Mouse (Mus musculus): ENCODE results near the gene Ebf1. TPM values are rescaled to one million over a fixed set of nuclear protein-coding genes. Genes with fewer than 3 reads are reported as not detected.

The Ebf1 gene
- polyA plus RNA-seq, 1 experiment: 26.6 TPM

DNA sequence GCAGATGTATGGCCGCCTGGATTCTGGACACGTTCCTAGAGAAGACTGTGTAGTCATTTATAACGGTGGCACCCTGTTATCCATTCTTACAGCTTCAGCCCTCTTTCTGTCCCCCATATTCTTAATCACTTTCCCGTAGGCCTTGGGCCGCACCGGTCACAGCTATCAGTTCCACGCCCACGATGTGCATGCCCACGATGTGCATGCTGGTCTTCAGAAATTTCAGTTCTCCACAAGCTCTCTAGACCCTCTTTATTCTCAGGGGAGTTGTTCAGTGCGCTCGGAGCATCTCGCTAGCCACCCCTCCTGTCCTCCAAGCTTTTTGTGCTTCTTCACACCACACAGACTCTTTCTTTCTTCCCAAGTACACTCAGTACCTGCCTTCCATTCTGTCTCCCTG, 69.3 kb downstream of the Ebf1 start:
- no peak for TF ChIP-seq POLR2A (IDR thresholded peaks at IDR 0.05; ENCODE audit: low read depth, low read length)
- TF ChIP-seq CTCF (IDR thresholded peaks at IDR 0.05; ENCODE audit: extremely low read depth, insufficient read depth, insufficient read length, insufficient replicate concordance): no peak
- no peak for DNase-seq (ENCODE audit: low read depth in 1 of 2, low spot score in 2 of 2)
- 70% methylated on average over 12 of the region's 12 CpGs for WGBS
- H3K27me3 ChIP-seq (ENCODE audit: control insufficient read depth, insufficient read depth, low read length): no peaks in the 10 kb centered on the region
- H3K4me1 ChIP-seq (ENCODE audit: control insufficient read depth, insufficient read depth, insufficient read length): peaks cover 8% of the 10 kb centered on the region; the same call in 1 of the 2 replicates
- no peaks in the 10 kb centered on the region for H3K36me3 ChIP-seq (ENCODE audit: control insufficient read depth, insufficient read depth, low read length)
- peak overlapping the region; percentile 48 for H3K27ac ChIP-seq (ENCODE audit: insufficient read depth, low read length)
- H3K4me3 ChIP-seq (ENCODE audit: extremely low read depth, insufficient read depth, insufficient read length): no peak overlapping the region; the same call in 1 of the 2 replicates

DNA sequence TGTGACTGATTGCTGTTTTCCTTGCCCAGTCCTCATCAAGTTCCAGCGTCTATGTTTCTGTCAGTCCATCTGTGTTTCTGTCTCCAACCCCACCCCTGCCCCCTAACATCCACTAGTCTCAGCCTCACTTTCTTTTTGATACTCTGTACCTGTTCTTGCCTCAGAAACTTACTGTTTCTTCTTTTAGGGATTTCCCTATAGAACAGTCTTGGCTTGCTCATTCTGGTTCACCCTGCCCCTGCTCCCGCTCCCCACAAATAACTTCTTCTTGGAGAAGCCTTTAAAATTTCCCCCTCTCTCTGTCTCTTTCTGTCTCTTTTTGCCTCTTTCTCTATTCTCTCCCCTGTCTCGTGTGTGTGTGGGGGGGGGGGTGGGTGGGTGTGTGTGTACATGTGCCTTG, 71.4 kb downstream of the Ebf1 start:
- no peaks in the 10 kb centered on the region for H3K36me3 ChIP-seq (ENCODE audit: control insufficient read depth, insufficient read depth, low read length)
- peaks cover 5% of the 10 kb centered on the region; the same call in 1 of the 2 replicates for H3K4me1 ChIP-seq (ENCODE audit: control insufficient read depth, insufficient read depth, insufficient read length)
- no peaks in the 10 kb centered on the region for H3K27me3 ChIP-seq (ENCODE audit: control insufficient read depth, insufficient read depth, low read length)
- no peak for DNase-seq (ENCODE audit: low read depth in 1 of 2, low spot score in 2 of 2)
- H3K27ac ChIP-seq (ENCODE audit: insufficient read depth, low read length): no peak overlapping the region
- WGBS: 80% methylated on average over 3 of the region's 3 CpGs
- no peak overlapping the region for H3K4me3 ChIP-seq (ENCODE audit: extremely low read depth, insufficient read depth, insufficient read length)
- TF ChIP-seq CTCF (IDR thresholded peaks at IDR 0.05; ENCODE audit: extremely low read depth, insufficient read depth, insufficient read length, insufficient replicate concordance) (no peak), POLR2A (IDR thresholded peaks at IDR 0.05; ENCODE audit: low read depth, low read length) (no peak)

DNA sequence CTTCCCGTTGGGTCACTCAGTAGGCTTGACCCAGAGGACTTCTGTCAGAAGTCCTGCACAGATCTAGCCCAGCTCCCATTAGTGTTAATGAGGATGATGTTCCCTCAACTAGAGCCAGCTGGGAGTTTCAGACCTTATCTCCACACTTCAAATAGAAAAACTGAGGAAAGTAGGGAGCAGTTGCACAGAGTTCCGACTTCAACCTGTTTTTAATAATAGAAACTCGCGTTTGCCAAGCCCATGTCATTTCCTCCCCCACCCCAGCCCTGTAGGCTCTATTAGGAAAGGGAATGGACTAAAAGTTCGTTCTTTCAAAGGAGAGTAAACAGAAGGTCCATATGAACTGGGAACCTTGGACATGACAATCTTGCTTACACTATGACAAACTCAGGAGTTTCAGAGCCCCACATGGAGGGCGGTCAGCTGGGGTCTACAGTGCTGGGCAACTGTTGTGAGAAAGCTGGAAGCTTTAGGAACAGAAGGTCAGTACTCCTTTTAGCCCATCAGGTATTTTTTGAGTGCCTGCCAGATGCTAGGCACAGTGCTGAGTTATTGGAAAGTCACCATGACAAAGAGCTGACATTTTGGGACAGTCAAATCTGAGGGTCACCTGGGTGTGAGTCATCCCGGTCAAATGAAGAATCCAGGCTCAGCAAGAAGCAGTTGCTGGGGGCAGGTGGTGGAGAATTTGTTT, 72.6 kb downstream of the Ebf1 start:
- no peak for DNase-seq (ENCODE audit: low read depth in 1 of 2, low spot score in 2 of 2)

DNA sequence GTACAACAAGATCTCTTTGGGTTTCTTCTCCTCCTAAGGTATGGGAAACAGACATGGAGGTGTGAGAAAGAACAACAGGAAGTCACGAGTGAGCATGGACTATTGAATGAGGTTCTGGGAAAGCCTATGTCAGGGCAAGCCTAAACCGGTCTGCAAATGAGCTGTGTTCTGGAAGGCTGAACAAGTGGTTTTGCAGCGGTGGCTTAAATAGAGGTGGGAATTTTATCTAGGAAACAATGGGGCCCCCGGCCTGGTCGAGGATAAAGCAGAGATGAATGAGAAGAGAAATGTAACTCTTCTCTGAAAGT, 73.1 kb downstream of the Ebf1 start:
- 85% methylated on average over 5 of the region's 5 CpGs for WGBS
- Histone ChIP-seq H3K27me3 (ENCODE audit: control insufficient read depth, insufficient read depth, low read length) (no peaks in the 10 kb centered on the region), H3K27ac (ENCODE audit: insufficient read depth, low read length) (no peak overlapping the region), H3K4me1 (ENCODE audit: control insufficient read depth, insufficient read depth, insufficient read length) (peaks cover 5% of the 10 kb centered on the region; the same call in 1 of the 2 replicates), H3K4me3 (ENCODE audit: extremely low read depth, insufficient read depth, insufficient read length) (no peak overlapping the region), H3K36me3 (ENCODE audit: control insufficient read depth, insufficient read depth, low read length) (no peaks in the 10 kb centered on the region)
- TF ChIP-seq CTCF (IDR thresholded peaks at IDR 0.05; ENCODE audit: extremely low read depth, insufficient read depth, insufficient read length, insufficient replicate concordance): no peak
- no peak for TF ChIP-seq POLR2A (IDR thresholded peaks at IDR 0.05; ENCODE audit: low read depth, low read length)
- no peak for DNase-seq (ENCODE audit: low read depth in 1 of 2, low spot score in 2 of 2)

More for the DNA sequence above, 72.6 kb downstream of the Ebf1 start:
- Histone ChIP-seq H3K36me3 (ENCODE audit: control insufficient read depth, insufficient read depth, low read length) (no peaks in the 10 kb centered on the region), H3K4me1 (ENCODE audit: control insufficient read depth, insufficient read depth, insufficient read length) (peaks cover 5% of the 10 kb centered on the region; the same call in 1 of the 2 replicates), H3K27ac (ENCODE audit: insufficient read depth, low read length) (no peak overlapping the region), H3K27me3 (ENCODE audit: control insufficient read depth, insufficient read depth, low read length) (no peaks in the 10 kb centered on the region), H3K4me3 (ENCODE audit: extremely low read depth, insufficient read depth, insufficient read length) (no peak overlapping the region)
- TF ChIP-seq POLR2A (IDR thresholded peaks at IDR 0.05; ENCODE audit: low read depth, low read length) (no peak), CTCF (IDR thresholded peaks at IDR 0.05; ENCODE audit: extremely low read depth, insufficient read depth, insufficient read length, insufficient replicate concordance) (no peak)
- WGBS: 80% methylated on average over 7 of the region's 7 CpGs

DNA sequence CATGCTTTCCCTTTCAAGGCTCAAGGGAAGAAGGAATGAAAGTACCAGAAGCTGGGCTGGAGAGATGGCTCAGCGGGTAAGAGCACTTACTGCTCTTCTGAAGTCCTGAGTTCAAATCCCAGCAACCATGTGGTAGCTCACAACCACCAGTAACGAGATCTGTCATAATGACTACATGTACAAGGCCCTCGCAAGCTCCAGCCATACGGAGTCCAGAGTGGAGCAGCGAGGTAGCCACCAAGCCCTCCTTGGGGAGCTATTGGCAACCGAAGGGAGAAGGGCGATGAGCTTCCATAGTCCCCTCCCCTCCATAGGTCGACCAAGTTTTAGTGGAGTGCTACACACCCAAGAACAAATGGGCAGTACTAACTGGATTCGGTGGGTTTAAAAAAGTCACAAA, 78.3 kb downstream of the Ebf1 start:
- no peak overlapping the region for H3K4me3 ChIP-seq (ENCODE audit: extremely low read depth, insufficient read depth, insufficient read length)
- H3K4me1 ChIP-seq (ENCODE audit: control insufficient read depth, insufficient read depth, insufficient read length): no peaks in the 10 kb centered on the region
- 90% methylated on average over 9 of the region's 9 CpGs for WGBS
- no peak for TF ChIP-seq POLR2A (IDR thresholded peaks at IDR 0.05; ENCODE audit: low read depth, low read length)
- TF ChIP-seq CTCF (IDR thresholded peaks at IDR 0.05; ENCODE audit: extremely low read depth, insufficient read depth, insufficient read length, insufficient replicate concordance): no peak
- no peak overlapping the region for H3K27ac ChIP-seq (ENCODE audit: insufficient read depth, low read length)
- H3K36me3 ChIP-seq (ENCODE audit: control insufficient read depth, insufficient read depth, low read length): peaks cover 1% of the 10 kb centered on the region; the same call in 1 of the 2 replicates
- H3K27me3 ChIP-seq (ENCODE audit: control insufficient read depth, insufficient read depth, low read length): no peaks in the 10 kb centered on the region
- no peak for DNase-seq (ENCODE audit: low read depth in 1 of 2, low spot score in 2 of 2)

DNA sequence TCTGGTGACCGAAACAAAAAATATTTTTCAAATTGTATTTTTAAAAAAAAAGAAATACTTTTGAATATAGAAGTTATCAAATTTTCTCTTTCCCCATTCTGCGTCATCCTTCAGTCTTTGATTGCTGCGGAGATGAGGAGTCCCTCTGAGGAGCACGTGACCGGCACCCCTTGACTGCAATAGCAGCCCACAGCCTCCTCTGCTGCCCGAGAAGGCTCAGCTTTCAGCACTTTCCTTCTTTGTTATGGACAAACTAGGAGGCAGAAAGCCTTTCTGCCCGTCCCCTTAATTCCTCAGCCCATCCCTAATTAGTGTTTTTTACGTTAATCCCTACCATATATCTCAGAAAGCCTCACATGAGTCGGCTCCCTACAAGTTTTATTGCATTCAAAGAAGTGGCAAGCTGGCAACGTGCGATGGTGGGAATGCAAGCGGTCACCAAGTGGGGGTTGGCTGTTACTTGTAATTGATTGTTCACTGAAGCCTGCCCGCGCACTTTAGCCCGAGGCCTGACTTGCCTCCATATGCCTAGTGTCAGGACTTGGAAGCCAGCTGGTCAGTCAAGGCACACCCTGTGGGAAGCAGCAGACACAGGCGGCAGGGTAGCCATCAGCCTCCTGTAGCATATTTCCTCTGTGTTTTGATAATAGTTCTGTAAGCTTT, 79.6 kb downstream of the Ebf1 start:
- Histone ChIP-seq H3K27me3 (ENCODE audit: control insufficient read depth, insufficient read depth, low read length) (no peaks in the 10 kb centered on the region), H3K4me1 (ENCODE audit: control insufficient read depth, insufficient read depth, insufficient read length) (no peaks in the 10 kb centered on the region), H3K27ac (ENCODE audit: insufficient read depth, low read length) (no peak overlapping the region), H3K36me3 (ENCODE audit: control insufficient read depth, insufficient read depth, low read length) (peaks cover 1% of the 10 kb centered on the region; the same call in 1 of the 2 replicates), H3K4me3 (ENCODE audit: extremely low read depth, insufficient read depth, insufficient read length) (no peak overlapping the region)
- WGBS: 64% methylated on average over 16 of the region's 16 CpGs
- TF ChIP-seq POLR2A (IDR thresholded peaks at IDR 0.05; ENCODE audit: low read depth, low read length) (no peak), CTCF (IDR thresholded peaks at IDR 0.05; ENCODE audit: extremely low read depth, insufficient read depth, insufficient read length, insufficient replicate concordance) (no peak)
- no peak for DNase-seq (ENCODE audit: low read depth in 1 of 2, low spot score in 2 of 2)

DNA sequence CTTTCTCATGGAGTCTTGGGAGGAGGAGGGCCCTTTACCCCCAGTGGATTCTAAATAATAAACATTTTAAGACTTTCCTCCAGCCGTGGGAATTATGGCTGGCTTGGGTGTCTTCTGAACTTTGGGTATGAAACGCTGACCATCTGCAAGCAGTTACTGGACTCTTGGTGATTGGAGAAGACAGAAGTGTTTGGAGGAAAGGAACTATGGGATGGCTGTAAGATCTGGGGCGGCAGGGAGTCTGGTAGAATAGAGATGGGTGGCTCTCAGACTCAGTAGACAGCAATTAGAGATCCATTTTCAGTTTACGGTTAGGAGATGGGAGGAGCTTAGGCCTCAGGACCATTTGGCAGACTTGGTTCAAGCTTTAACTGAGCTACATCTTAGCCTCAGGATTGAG, 83.1 kb downstream of the Ebf1 start:
- Histone ChIP-seq H3K27ac (ENCODE audit: insufficient read depth, low read length) (no peak overlapping the region), H3K4me1 (ENCODE audit: control insufficient read depth, insufficient read depth, insufficient read length) (no peaks in the 10 kb centered on the region), H3K36me3 (ENCODE audit: control insufficient read depth, insufficient read depth, low read length) (peaks cover 3% of the 10 kb centered on the region; the same call in 1 of the 2 replicates), H3K27me3 (ENCODE audit: control insufficient read depth, insufficient read depth, low read length) (no peaks in the 10 kb centered on the region), H3K4me3 (ENCODE audit: extremely low read depth, insufficient read depth, insufficient read length) (no peak overlapping the region)
- no peak for TF ChIP-seq CTCF (IDR thresholded peaks at IDR 0.05; ENCODE audit: extremely low read depth, insufficient read depth, insufficient read length, insufficient replicate concordance)
- TF ChIP-seq POLR2A (IDR thresholded peaks at IDR 0.05; ENCODE audit: low read depth, low read length): no peak
- 84% methylated on average over 4 of the region's 4 CpGs for WGBS
- DNase-seq (ENCODE audit: low read depth in 1 of 2, low spot score in 2 of 2): no peak
